ENCODE assay signal across 8 mouse cellular contexts in genomic region chr2:37430593-37431464, GRCm38 (mm10). TPM values are rescaled to one million over a fixed set of nuclear protein-coding genes. Genes with fewer than 3 reads are reported as not detected.
A peak's percentile ranks its signal among the peaks of the same experiment; 100 is the strongest.
DNase-seq lines count a peak whose midpoint lies in the region; ATAC-seq and TF ChIP-seq lines count a peak whose summit lies in the region.

No protein-coding gene starts in this region.

- no peak; the same call in 1 of the 2 replicates for TF ChIP-seq EP300 in heart, adult 2 months (IDR thresholded peaks at IDR 0.05; ENCODE audit: insufficient read depth, low read depth, low read length)

- H3K4me1 ChIP-seq in bone marrow, adult 2 months (ENCODE audit: control insufficient read depth, insufficient read depth, low read length): no peaks in the 10 kb centered on the region
- peaks cover 9% of the 10 kb centered on the region for H3K4me1 ChIP-seq in embryonic facial prominence, embryonic 14.5 days (ENCODE audit: control insufficient read depth, insufficient read depth, low read length)
- peaks cover 2% of the 10 kb centered on the region for H3K4me1 ChIP-seq in heart, adult 2 months (ENCODE audit: control insufficient read depth, insufficient read depth, low read length)
- peaks cover 7% of the 10 kb centered on the region for H3K4me1 ChIP-seq in limb, embryonic 12.5 days (replicated peaks)
- H3K4me1 ChIP-seq in midbrain, embryonic 14.5 days (ENCODE audit: control insufficient read depth, insufficient read depth, low read length): peaks cover 11% of the 10 kb centered on the region

- peak overlapping the region; percentile 41 for H3K27ac ChIP-seq in bone marrow, adult 2 months (ENCODE audit: control insufficient read depth, insufficient read depth, low read depth, low read length, poor library complexity)
- peak overlapping the region; percentile 96 for H3K27ac ChIP-seq in embryonic facial prominence, embryonic 14.5 days (replicated peaks; ENCODE audit: low read depth, low read length)
- peak overlapping the region; percentile 75 for H3K27ac ChIP-seq in heart, adult 2 months
- peak overlapping the region; percentile 97 for H3K27ac ChIP-seq in limb, embryonic 12.5 days
- H3K27ac ChIP-seq in midbrain, embryonic 14.5 days (replicated peaks; ENCODE audit: low read depth, low read length): peak overlapping the region; percentile 96

- H3K9ac ChIP-seq in embryonic facial prominence, embryonic 14.5 days (ENCODE audit: low read depth, low read length): peak overlapping the region; percentile 86
- peak overlapping the region; percentile 86 for H3K9ac ChIP-seq in heart, adult 2 months (ENCODE audit: low read depth, low read length)
- peak overlapping the region; percentile 80 for H3K9ac ChIP-seq in limb, embryonic 12.5 days (replicated peaks)
- H3K9ac ChIP-seq in midbrain, embryonic 14.5 days (replicated peaks; ENCODE audit: low read length): peak overlapping the region; percentile 77

- peak overlapping the region; percentile 68 for H3K4me3 ChIP-seq in bone marrow, adult 2 months (replicated peaks; ENCODE audit: control insufficient read depth, low read depth, low read length)
- peak overlapping the region; percentile 88 for H3K4me3 ChIP-seq in embryonic facial prominence, embryonic 14.5 days (ENCODE audit: low read depth, low read length)
- H3K4me3 ChIP-seq in heart, adult 2 months: peak overlapping the region; percentile 80
- H3K4me3 ChIP-seq in limb, embryonic 12.5 days (replicated peaks): peak overlapping the region; percentile 83
- H3K4me3 ChIP-seq in midbrain, embryonic 14.5 days (replicated peaks; ENCODE audit: low read depth, low read length): peak overlapping the region; percentile 71

- 0 out of 2 replicates have a peak, but pooled peaks have one; percentile 8 for TF ChIP-seq POLR2A in bone marrow, adult 2 months (IDR thresholded peaks at IDR 0.05; ENCODE audit: borderline replicate concordance, control insufficient read depth, low read depth, low read length)
- TF ChIP-seq POLR2A in heart, adult 2 months (IDR thresholded peaks at IDR 0.05; ENCODE audit: insufficient read depth, low read depth, low read length): peak; percentile 73

- peaks cover 3% of the 10 kb centered on the region; the same call in 1 of the 2 replicates for H3K79me2 ChIP-seq in heart, adult 2 months (replicated peaks; ENCODE audit: control insufficient read depth, insufficient read depth, low read length)

- H3K36me3 ChIP-seq in embryonic facial prominence, embryonic 14.5 days (ENCODE audit: control insufficient read depth, insufficient read depth, low read length): peaks cover 36% of the 10 kb centered on the region
- H3K36me3 ChIP-seq in heart, adult 2 months (ENCODE audit: control insufficient read depth, insufficient read depth, low read length): peaks cover 4% of the 10 kb centered on the region; the same call in 1 of the 2 replicates
- H3K36me3 ChIP-seq in limb, embryonic 12.5 days: peaks cover 23% of the 10 kb centered on the region
- H3K36me3 ChIP-seq in midbrain, embryonic 14.5 days (ENCODE audit: control insufficient read depth, insufficient read depth, low read length): peaks cover 22% of the 10 kb centered on the region

- no peak for TF ChIP-seq CTCF in bone marrow, adult 2 months (IDR thresholded peaks at IDR 0.05; ENCODE audit: control insufficient read depth, insufficient read depth, low read length)
- 0 out of 2 replicates have a peak, but pooled peaks have one; percentile 16 for TF ChIP-seq CTCF in heart, adult 2 months (IDR thresholded peaks at IDR 0.05)

- H3K9me3 ChIP-seq in embryonic facial prominence, embryonic 14.5 days (ENCODE audit: control insufficient read depth, low read length): no peaks in the 10 kb centered on the region
- H3K9me3 ChIP-seq in limb, embryonic 12.5 days: no peaks in the 10 kb centered on the region
- H3K9me3 ChIP-seq in midbrain, embryonic 14.5 days (ENCODE audit: control insufficient read depth, low read length): no peaks in the 10 kb centered on the region

- intact Hi-C loops in heart, adult 2 months (cut with DNase I): no loop called here

- ATAC-seq in embryonic facial prominence, embryonic 14.5 days (ENCODE audit: low read depth): peak; percentile 95
- peak; percentile 95 for ATAC-seq in limb, embryonic 12.5 days (ENCODE audit: insufficient number of reproducible peaks, insufficient read depth, low FRiP score, low TSS enrichment, low read depth)
- ATAC-seq in midbrain, embryonic 14.5 days (ENCODE audit: low FRiP score, low TSS enrichment): peak; percentile 95

- DNase-seq in 416B (ENCODE audit: low read depth): peak; percentile 91
- peak; percentile 97 for DNase-seq in embryonic facial prominence, embryonic 14.5 days (ENCODE audit: low spot score)
- DNase-seq in heart, adult 2 months: peak; percentile 76 to 88
- peak; percentile 85 to 87 for DNase-seq in kidney, adult 8-10 months
- peak; percentile 97 for DNase-seq in midbrain, embryonic 14.5 days
- peak; percentile 72 for DNase-seq in spleen, adult 12 weeks (ENCODE audit: low spot score)

- no peaks in the 10 kb centered on the region for H3K27me3 ChIP-seq in embryonic facial prominence, embryonic 14.5 days (replicated peaks; ENCODE audit: control insufficient read depth, insufficient read depth, low read length)
- no peaks in the 10 kb centered on the region for H3K27me3 ChIP-seq in heart, adult 2 months (ENCODE audit: control insufficient read depth, insufficient read depth, low read length)
- H3K27me3 ChIP-seq in limb, embryonic 12.5 days: no peaks in the 10 kb centered on the region
- H3K27me3 ChIP-seq in midbrain, embryonic 14.5 days (ENCODE audit: control insufficient read depth, insufficient read depth, low read length): no peaks in the 10 kb centered on the region

- under 1% methylated on average over 38 of the region's 38 CpGs for WGBS in bone marrow, adult 2 months
- WGBS in embryonic facial prominence, embryonic 14.5 days: 0% methylated on average over 38 of the region's 38 CpGs
- WGBS in heart, adult 2 months: under 1% methylated on average over 38 of the region's 38 CpGs
- WGBS in limb, embryonic 12.5 days: 0% methylated on average over 38 of the region's 38 CpGs
- under 1% methylated on average over 38 of the region's 38 CpGs for WGBS in midbrain, embryonic 14.5 days

- peak overlapping the region; percentile 88 for H3K4me2 ChIP-seq in embryonic facial prominence, embryonic 14.5 days (ENCODE audit: low read depth, low read length)
- H3K4me2 ChIP-seq in limb, embryonic 12.5 days: peak overlapping the region; percentile 74
- H3K4me2 ChIP-seq in midbrain, embryonic 14.5 days (ENCODE audit: low read length): peak overlapping the region; percentile 91

RNA-seq across cellular contexts. Expression of gene Rc3h2, which starts 8.1 kb away (rescaled TPM):
- 6.0 and 11.9 TPM in 2 replicates for polyA plus RNA-seq in bone marrow, adult 2 months (2011; ENCODE audit: insufficient read depth, insufficient read length, low replicate concordance, missing spikeins)
- 15.2 and 15.6 TPM in 2 replicates for polyA plus RNA-seq in embryonic facial prominence, embryonic 14.5 days (2014; fragmentation: Nextera tagmentation; extraction: Ambion mirVana)
- total RNA-seq in heart, adult 2 months (2021): 10 to 100 TPM; 28.2 to 35.0 TPM
- polyA plus RNA-seq in heart, adult 2 months (2012; rRNA removed): 5.9 and 12.8 TPM in 2 replicates
- 22.2 and 25.6 TPM in 2 replicates for polyA plus RNA-seq in limb, embryonic 12.5 days (2016; fragmentation: Nextera tagmentation; extraction: Ambion mirVana)
- 29.7 and 32.3 TPM in 2 replicates for polyA plus RNA-seq in midbrain, embryonic 14.5 days (2014; fragmentation: Nextera tagmentation; extraction: Ambion mirVana)

RNA-seq across cellular contexts. Expression of gene Zbtb26, which starts 12.1 kb away (rescaled TPM):
- polyA plus RNA-seq in bone marrow, adult 2 months (2011; ENCODE audit: insufficient read depth, insufficient read length, low replicate concordance, missing spikeins): 1.3 and 2.6 TPM in 2 replicates
- polyA plus RNA-seq in embryonic facial prominence, embryonic 14.5 days (2014; fragmentation: Nextera tagmentation; extraction: Ambion mirVana): 6.2 and 6.6 TPM in 2 replicates
- total RNA-seq in heart, adult 2 months (2021): 1 to 10 TPM; 4.4 to 5.0 TPM
- 1.7 and 3.9 TPM in 2 replicates for polyA plus RNA-seq in heart, adult 2 months (2012; rRNA removed)
- polyA plus RNA-seq in limb, embryonic 12.5 days (2016; fragmentation: Nextera tagmentation; extraction: Ambion mirVana): 11.4 and 12.1 TPM in 2 replicates
- polyA plus RNA-seq in midbrain, embryonic 14.5 days (2014; fragmentation: Nextera tagmentation; extraction: Ambion mirVana): 8.2 and 11.3 TPM in 2 replicates

RNA-seq across cellular contexts. Expression of gene Zbtb6, which starts 12.1 kb away (rescaled TPM):
- polyA plus RNA-seq in bone marrow, adult 2 months (2011; ENCODE audit: insufficient read depth, insufficient read length, low replicate concordance, missing spikeins): 4.4 and 6.4 TPM in 2 replicates
- 4.1 and 4.8 TPM in 2 replicates for polyA plus RNA-seq in embryonic facial prominence, embryonic 14.5 days (2014; fragmentation: Nextera tagmentation; extraction: Ambion mirVana)
- total RNA-seq in heart, adult 2 months (2021): 1 to 10 TPM; 4.4 to 4.6 TPM
- polyA plus RNA-seq in heart, adult 2 months (2012; rRNA removed): 1.4 and 2.8 TPM in 2 replicates
- 7.9 and 8.7 TPM in 2 replicates for polyA plus RNA-seq in limb, embryonic 12.5 days (2016; fragmentation: Nextera tagmentation; extraction: Ambion mirVana)
- polyA plus RNA-seq in midbrain, embryonic 14.5 days (2014; fragmentation: Nextera tagmentation; extraction: Ambion mirVana): 11.7 and 15.8 TPM in 2 replicates

RNA-seq across cellular contexts. Expression of gene Rabgap1, which starts 12.2 kb away (rescaled TPM):
- 11.2 and 18.0 TPM in 2 replicates for polyA plus RNA-seq in bone marrow, adult 2 months (2011; ENCODE audit: insufficient read depth, insufficient read length, low replicate concordance, missing spikeins)
- polyA plus RNA-seq in embryonic facial prominence, embryonic 14.5 days (2014; fragmentation: Nextera tagmentation; extraction: Ambion mirVana): 40.7 and 46.5 TPM in 2 replicates
- 10 to 100 TPM; 36.9 to 43.8 TPM for total RNA-seq in heart, adult 2 months (2021)
- polyA plus RNA-seq in heart, adult 2 months (2012; rRNA removed): 10.4 and 19.1 TPM in 2 replicates
- polyA plus RNA-seq in limb, embryonic 12.5 days (2016; fragmentation: Nextera tagmentation; extraction: Ambion mirVana): 55.6 and 59.8 TPM in 2 replicates
- 90.3 and 91.3 TPM in 2 replicates for polyA plus RNA-seq in midbrain, embryonic 14.5 days (2014; fragmentation: Nextera tagmentation; extraction: Ambion mirVana)

Comparison
In these comparisons a context has a peak if more than half of its experiments do, and no peak if none do; other contexts are left out.
1. Peak in every context shown above with its lines: DNase-seq, ATAC-seq, H3K4me3 ChIP-seq and H3K27ac ChIP-seq.
2. H3K27ac ChIP-seq: peak in every context shown above with its lines; median percentile 97 in limb, embryonic 12.5 days; 96 in embryonic facial prominence, embryonic 14.5 days; 96 in midbrain, embryonic 14.5 days; 75 in heart, adult 2 months; 41 in bone marrow, adult 2 months.